Mouse (Mus musculus) cerebellum, adult 11 months (tissue): Measurements from ENCODE around the gene Lamb2.

ENCODE experiments used
- DNase-seq: peaks from one replicate; pipeline ENCODE4 v3.0.0; 2022

Lamb2 gene

GRCm38 (mm10) chr9:108493246-108493645 lies 13.7 kb downstream of the Lamb2 start:
- DNase-seq = no peak

GRCm38 (mm10) chr9:108494146-108494825 lies 14.8 kb downstream of the Lamb2 start:
- no peak for DNase-seq

- no peak for DNase-seq
Observed at GRCm38 (mm10) chr9:108494905-108495304, 15.4 kb downstream of the Lamb2 start.

- DNase-seq = no peak
Observed at GRCm38 (mm10) chr9:108499231-108499630, 19.7 kb downstream of the Lamb2 start.

GRCm38 (mm10) chr9:108499943-108500342 lies 20.4 kb downstream of the Lamb2 start:
- DNase-seq = no peak

- DNase-seq = no peak
Observed at GRCm38 (mm10) chr9:108506901-108507300, 27.4 kb downstream of the Lamb2 start.

- peak; percentile 89 for DNase-seq
Observed at GRCm38 (mm10) chr9:108507619-108508434, 28.3 kb downstream of the Lamb2 start, which contains the start of gene Qars. Gene Qars (plus strand): TSS chr9:108507706.

GRCm38 (mm10) chr9:108508776-108509175 lies 29.2 kb downstream of the Lamb2 start:
- no peak for DNase-seq

- DNase-seq = peak; percentile 94
Observed at GRCm38 (mm10) chr9:108516380-108517251, 37.1 kb downstream of the Lamb2 start, which contains the start of gene Qrich1. Gene Qrich1 (plus strand): TSS chr9:108516806.

GRCm38 (mm10) chr9:108517253-108517930 lies 37.9 kb downstream of the Lamb2 start:
- peak; percentile 74 for DNase-seq

GRCm38 (mm10) chr9:108517931-108518332 lies 38.4 kb downstream of the Lamb2 start:
- DNase-seq = no peak

- no peak for DNase-seq
Observed at GRCm38 (mm10) chr9:108521604-108522003, 42.1 kb downstream of the Lamb2 start.

GRCm38 (mm10) chr9:108523341-108523740 lies 43.8 kb downstream of the Lamb2 start:
- no peak for DNase-seq

GRCm38 (mm10) chr9:108525400-108525799 lies 45.9 kb downstream of the Lamb2 start:
- no peak for DNase-seq

- DNase-seq = no peak
Observed at GRCm38 (mm10) chr9:108530954-108531353, 51.4 kb downstream of the Lamb2 start.

- no peak for DNase-seq
Observed at GRCm38 (mm10) chr9:108531496-108531895, 52.0 kb downstream of the Lamb2 start.
